Mouse (Mus musculus) ES-Bruce4 (cell line): Measurements from ENCODE around the gene Tmem132b. TPM values are rescaled to one million over a fixed set of nuclear protein-coding genes. Genes with fewer than 3 reads are reported as not detected.

Source experiments
- H3K27ac ChIP-seq: 2 replicates; pipeline ENCODE4 v1.5.1; 2012; ENCODE audit warnings: low read length, inconsistent platforms; ENCODE audit not compliant: insufficient read depth
- H3K27me3 ChIP-seq: 2 replicates; pipeline ENCODE4 v1.6.1; 2012; ENCODE audit warnings: mild to moderate bottlenecking, low read length, inconsistent platforms; ENCODE audit not compliant: control insufficient read depth, poor library complexity, insufficient read depth, severe bottlenecking
- H3K36me3 ChIP-seq: 2 replicates; pipeline ENCODE4 v1.6.1; 2012; ENCODE audit warnings: inconsistent platforms, mild to moderate bottlenecking, low read length, moderate library complexity; ENCODE audit not compliant: control insufficient read depth, poor library complexity, insufficient read depth, severe bottlenecking
- H3K4me1 ChIP-seq: one replicate; pipeline ENCODE4 v1.8.1; 2011; ENCODE audit warnings: low read length; ENCODE audit not compliant: control insufficient read depth, insufficient read depth
- H3K4me3 ChIP-seq: 2 replicates; pipeline ENCODE4 v1.5.1; 2011; ENCODE audit warnings: low read depth, mild to moderate bottlenecking, low read length
- H3K9ac ChIP-seq: 2 replicates; pipeline ENCODE4 v1.6.1; 2012; ENCODE audit warnings: low read depth, mild to moderate bottlenecking, inconsistent platforms; ENCODE audit not compliant: poor library complexity, severe bottlenecking
- H3K9me3 ChIP-seq: replicated peaks from 2 replicates; pipeline ENCODE4 v1.6.1; 2012; ENCODE audit warnings: mild to moderate bottlenecking, low read length, inconsistent platforms; ENCODE audit not compliant: control insufficient read depth, poor library complexity, insufficient read depth, severe bottlenecking
- CTCF ChIP-seq: IDR thresholded peaks from one replicate; pipeline ENCODE4 v1.8.1; 2011; ENCODE audit warnings: low read depth, low read length
- EP300 ChIP-seq: IDR thresholded peaks from 2 replicates; pipeline ENCODE4 v1.6.1; 2011; ENCODE audit warnings: low read depth, low read length; ENCODE audit not compliant: insufficient read depth
- POLR2A ChIP-seq: IDR thresholded peaks from one replicate; pipeline ENCODE4 v1.8.1; 2011; ENCODE audit warnings: low read length; ENCODE audit not compliant: insufficient read depth
- polyA plus RNA-seq: library from polyadenylated mRNA; stranded (reverse); fragments of >200 nt; gene quantifications from 2 replicates; pipeline ENCODE4 v1.2.4, GENCODE M21; 2011; ENCODE audit warnings: low read depth; ENCODE audit not compliant: missing spikeins, insufficient read depth, insufficient read length

The Tmem132b gene
- polyA plus RNA-seq, 1 experiment: 0.15 TPM

GRCm38 (mm10) chr5:125532545-125533224, 1.1 kb downstream of the Tmem132b start:
- Histone ChIP-seq H3K4me1 (peaks cover 4% of the 10 kb centered on the region), H3K9me3 (no peaks in the 10 kb centered on the region), H3K27me3 (peaks cover 9% of the 10 kb centered on the region; the same call in 1 of the 2 replicates), H3K27ac (no peak overlapping the region), H3K36me3 (no peaks in the 10 kb centered on the region), H3K9ac (peak overlapping the region; percentile 83), H3K4me3 (peak overlapping the region; percentile 58)
- TF ChIP-seq POLR2A (no peak), EP300 (no peak), CTCF (no peak)

GRCm38 (mm10) chr5:125533225-125533900, 1.8 kb downstream of the Tmem132b start:
- H3K9ac ChIP-seq: peak overlapping the region; percentile 83
- no peaks in the 10 kb centered on the region for H3K9me3 ChIP-seq
- no peaks in the 10 kb centered on the region for H3K36me3 ChIP-seq
- H3K4me3 ChIP-seq: peak overlapping the region; percentile 58
- no peak for TF ChIP-seq EP300
- TF ChIP-seq CTCF: no peak
- TF ChIP-seq POLR2A: no peak
- peaks cover 9% of the 10 kb centered on the region; the same call in 1 of the 2 replicates for H3K27me3 ChIP-seq
- no peak overlapping the region for H3K27ac ChIP-seq
- peaks cover 4% of the 10 kb centered on the region for H3K4me1 ChIP-seq

GRCm38 (mm10) chr5:125534168-125534610, 2.6 kb downstream of the Tmem132b start:
- Histone ChIP-seq H3K4me3 (no peak overlapping the region), H3K9me3 (no peaks in the 10 kb centered on the region), H3K4me1 (peaks cover 4% of the 10 kb centered on the region), H3K27me3 (peaks cover 9% of the 10 kb centered on the region; the same call in 1 of the 2 replicates), H3K27ac (no peak overlapping the region), H3K36me3 (no peaks in the 10 kb centered on the region), H3K9ac (no peak overlapping the region)
- no peak for TF ChIP-seq EP300
- TF ChIP-seq POLR2A: no peak
- TF ChIP-seq CTCF: no peak

- no peak overlapping the region for H3K27ac ChIP-seq
These were observed 3.2 kb downstream of the Tmem132b start for GRCm38 (mm10) chr5:125534611-125535324.

GRCm38 (mm10) chr5:125545090-125545489, 13.5 kb downstream of the Tmem132b start:
- Histone ChIP-seq H3K9me3 (no peaks in the 10 kb centered on the region), H3K9ac (no peak overlapping the region), H3K4me3 (no peak overlapping the region), H3K4me1 (no peaks in the 10 kb centered on the region), H3K36me3 (no peaks in the 10 kb centered on the region), H3K27me3 (no peaks in the 10 kb centered on the region), H3K27ac (no peak overlapping the region)
- TF ChIP-seq EP300 (no peak), CTCF (peak; percentile 4), POLR2A (no peak)

More at GRCm38 (mm10) chr5:125534611-125535324, 3.2 kb downstream of the Tmem132b start:
- H3K36me3 ChIP-seq: no peaks in the 10 kb centered on the region
- H3K4me3 ChIP-seq: no peak overlapping the region
- no peak for TF ChIP-seq CTCF
- TF ChIP-seq EP300: no peak
- TF ChIP-seq POLR2A: no peak
- H3K9me3 ChIP-seq: no peaks in the 10 kb centered on the region
- H3K4me1 ChIP-seq: peaks cover 4% of the 10 kb centered on the region
- H3K9ac ChIP-seq: no peak overlapping the region
- H3K27me3 ChIP-seq: peaks cover 9% of the 10 kb centered on the region; the same call in 1 of the 2 replicates
